Mouse (Mus musculus): ENCODE data around the gene Znhit1.

DNA sequence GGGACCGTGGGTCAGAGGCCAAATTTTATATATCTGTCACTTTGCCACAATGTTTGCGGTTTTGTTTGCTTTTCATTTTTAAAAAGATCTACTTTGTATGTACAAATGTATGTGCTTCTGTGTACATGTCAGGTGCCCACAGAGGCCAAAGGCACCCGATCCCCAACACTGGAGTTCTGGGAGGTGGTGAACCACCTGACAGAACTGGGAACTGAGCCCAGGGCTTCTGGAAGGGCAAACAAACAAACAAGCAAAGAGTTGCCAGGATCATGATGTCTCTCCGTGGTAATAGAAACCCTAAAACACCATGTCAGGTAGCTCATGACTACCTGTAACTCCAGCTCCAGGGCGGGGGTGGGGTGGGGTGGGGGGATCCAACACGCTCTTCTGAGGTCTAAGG lies 27.8 kb downstream of the Znhit1 start:
- TF ChIP-seq GATA1 (IDR thresholded peaks at IDR 0.05; ENCODE audit: borderline replicate concordance, low read length): no peak
- no peak for TF ChIP-seq FLI1 (IDR thresholded peaks at IDR 0.05; ENCODE audit: low read length)

Measured in megakaryocyte, embryonic 14.5 days (primary cell).